Mouse (Mus musculus): Measurements from ENCODE around the gene Nuak1.
A peak's percentile ranks its signal among the peaks of the same experiment; 100 is the strongest.
"Not testable (repeated sequence)": the region's sequence is repeated elsewhere in the genome, so short reads cannot be mapped to it uniquely, and the experiment has no call there.

Gene Nuak1

DNA sequence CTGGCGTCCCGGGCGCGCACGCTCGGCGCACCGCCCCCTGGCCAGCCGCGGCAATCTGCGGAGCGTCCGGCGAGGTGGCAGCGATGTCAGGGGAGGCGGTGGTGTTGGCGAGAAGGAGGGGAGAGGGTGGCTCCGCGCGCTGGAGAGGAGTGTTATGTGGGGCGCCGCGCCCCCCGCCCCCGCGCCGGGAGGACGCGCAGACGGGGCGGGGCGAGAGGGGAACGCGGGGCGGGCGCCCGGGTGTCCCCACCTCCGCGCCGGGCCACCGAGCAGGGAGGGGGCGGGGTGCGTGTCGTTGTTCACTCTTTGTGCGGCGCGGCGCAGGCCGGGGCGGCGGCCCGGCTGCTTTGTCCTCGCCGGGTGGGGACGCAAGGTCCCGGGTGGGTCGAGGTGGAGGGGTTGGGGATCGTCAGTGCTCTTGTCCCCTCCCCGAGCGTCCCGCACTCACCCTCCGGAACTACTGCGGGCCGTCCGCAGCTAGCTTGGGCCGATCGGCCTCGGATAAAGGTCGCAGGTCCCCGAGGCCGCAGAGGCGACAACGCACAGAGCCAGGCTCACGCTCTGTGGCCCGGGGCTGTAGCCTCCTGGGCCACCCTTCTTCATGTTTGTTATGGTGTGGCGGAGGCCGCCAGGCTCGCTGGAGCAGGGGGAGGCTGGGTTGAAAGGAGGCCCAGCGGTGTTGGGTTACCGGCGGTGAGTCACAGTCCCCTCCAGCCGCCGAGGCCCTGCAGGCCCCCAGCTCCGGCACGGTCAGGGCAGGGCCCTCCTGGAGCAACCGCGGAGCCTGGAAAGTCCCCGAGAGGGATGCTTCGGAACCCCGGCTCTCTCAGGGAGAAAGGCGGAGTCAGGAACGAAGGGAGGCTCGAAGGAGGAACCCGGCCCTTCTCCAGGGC lies at the start of gene Nuak1:
Nuak1 (minus strand) TSS at position 57 of the 893 bp plus-strand sequence.
- peak; percentile 75 to 80 for DNase-seq (ENCODE audit: low spot score in 2 of 2)

DNA sequence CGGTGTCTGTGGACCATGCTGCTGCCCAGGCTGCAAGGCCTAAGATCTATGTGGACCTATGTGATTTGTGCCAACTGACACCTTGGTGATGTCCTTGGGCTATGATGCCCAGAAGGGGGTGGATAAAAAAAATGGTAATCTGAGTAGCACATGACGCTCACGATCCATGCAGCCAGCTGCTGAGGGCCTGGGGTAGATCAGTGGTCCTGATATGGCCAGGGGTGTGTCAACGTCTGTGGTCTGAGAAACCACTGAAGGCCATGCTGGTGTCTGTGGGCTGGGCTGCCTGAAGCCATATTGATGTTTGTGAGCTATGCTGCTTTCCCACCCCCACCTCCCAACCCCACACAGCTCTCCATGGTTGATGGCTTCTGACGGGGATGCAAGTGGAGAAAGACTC lies 49.7 kb upstream of the Nuak1 start:
- DNase-seq (ENCODE audit: low spot score in 2 of 2): no peak

DNA sequence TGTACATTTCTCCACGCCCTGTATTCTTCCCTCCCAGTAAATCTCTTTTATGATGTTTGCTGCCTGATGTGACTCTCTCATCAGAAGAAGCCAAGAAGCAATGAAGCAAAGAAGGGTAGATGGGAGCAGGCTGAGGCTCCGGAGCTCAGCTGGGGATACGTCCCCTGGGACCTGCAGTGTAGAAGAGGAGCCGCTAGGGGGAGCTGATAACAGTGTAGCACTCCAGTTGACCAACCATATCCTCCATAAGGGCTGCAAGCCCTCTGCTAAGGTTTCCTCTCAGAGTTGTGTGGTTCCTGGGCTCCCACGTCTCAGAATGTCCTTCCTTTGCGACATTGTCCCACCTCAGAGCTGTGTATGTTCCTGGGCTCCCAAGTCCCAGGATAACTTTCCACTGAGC lies 47.9 kb upstream of the Nuak1 start:
- DNase-seq (ENCODE audit: low spot score in 2 of 2): peak; percentile 32 to 76

DNA sequence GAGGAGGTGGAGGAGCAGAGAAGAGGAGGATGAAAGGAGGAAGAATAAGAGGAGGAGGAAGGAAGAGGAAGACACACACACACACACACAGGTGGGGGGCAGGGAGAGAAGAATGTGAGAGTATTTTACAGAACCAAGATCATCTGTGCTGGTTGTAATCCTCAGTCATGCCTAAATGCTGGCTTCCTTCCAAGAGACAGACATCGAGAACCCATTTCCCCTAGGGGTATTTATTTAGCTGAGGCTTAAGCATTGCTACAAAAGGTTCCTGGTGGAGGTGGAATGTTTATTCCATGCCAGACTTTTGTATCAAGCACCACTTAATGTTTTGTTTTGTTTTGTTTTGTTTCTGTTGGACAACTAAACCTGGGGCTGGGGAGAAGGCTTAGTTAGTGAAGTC lies 44.3 kb upstream of the Nuak1 start:
- DNase-seq (ENCODE audit: low spot score in 2 of 2): no peak

DNA sequence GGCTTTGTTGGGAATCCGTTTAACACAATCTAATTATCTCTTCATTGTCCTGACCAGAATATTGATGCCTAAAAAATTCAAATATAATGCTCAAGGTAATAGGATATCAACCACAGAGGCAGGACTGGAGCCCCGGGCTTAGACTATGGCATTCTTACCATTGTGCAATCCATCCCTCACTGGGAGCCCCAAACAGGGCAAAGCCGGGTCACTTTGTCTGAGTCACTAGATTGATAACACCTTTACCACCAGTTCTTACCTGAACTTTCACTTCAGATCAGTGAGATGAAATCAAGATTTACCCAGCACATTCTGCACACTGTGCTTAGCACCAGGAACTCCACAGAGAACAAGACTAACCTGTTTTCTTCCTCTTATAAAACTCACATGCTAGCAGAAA lies 43.2 kb upstream of the Nuak1 start:
- DNase-seq (ENCODE audit: low spot score in 2 of 2): no peak

DNA sequence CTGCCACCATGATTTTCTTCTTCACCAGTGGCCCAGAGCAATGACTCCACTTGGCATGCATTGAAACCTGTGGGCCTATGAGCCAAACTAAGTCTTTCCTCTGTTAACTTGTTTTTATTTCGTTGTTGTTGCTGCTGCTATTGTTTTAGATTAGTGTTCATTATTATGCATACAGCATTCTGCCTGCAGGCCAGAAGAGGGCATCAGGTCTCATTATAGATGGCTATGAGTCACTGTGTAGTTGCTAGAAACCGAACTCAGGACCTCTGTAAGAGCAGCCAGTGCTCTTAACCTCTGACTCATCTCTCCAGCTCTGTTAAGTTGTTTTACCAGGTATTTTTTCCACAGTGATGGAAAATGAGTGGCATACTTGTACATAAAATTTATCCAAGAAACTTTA lies 42.7 kb upstream of the Nuak1 start:
- no peak for DNase-seq (ENCODE audit: low spot score in 2 of 2)

DNA sequence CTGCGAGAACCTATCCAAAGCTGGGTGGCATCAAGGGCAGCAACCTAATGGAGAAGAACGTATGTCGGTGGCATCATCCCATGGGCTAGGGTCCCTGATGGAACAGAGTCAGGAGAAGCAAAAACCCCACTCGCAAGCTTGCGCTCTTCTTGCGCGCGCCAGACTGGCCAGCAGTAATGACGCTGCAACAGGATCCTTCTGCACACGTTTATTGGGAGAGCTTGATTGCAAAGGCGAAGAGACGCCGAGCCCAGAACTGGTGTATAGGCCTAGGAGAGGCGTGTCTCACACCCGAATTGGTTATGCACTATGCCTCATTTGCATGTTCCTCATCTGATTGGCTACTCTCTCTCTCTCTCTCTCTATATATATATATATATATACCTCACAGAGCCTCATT lies 42.0 kb upstream of the Nuak1 start:
- not testable (repeated sequence) for DNase-seq (ENCODE audit: low spot score in 2 of 2)

DNA sequence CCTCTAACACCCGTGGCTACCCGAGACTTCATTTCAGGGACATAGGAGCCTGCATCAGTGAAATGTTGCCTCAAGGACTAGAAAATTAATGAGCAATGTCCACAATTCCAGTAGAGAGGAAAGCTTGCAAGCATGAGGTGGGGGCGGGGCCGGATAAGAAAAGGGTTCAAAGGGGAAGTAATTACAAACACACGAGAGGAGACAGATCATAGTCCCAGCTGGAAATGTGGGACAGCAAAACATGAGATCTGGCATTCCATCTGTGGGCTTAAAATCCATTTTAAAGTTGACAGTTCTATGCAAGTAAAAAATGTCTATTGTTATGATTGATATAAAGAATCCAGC lies 40.9 kb upstream of the Nuak1 start:
- DNase-seq (ENCODE audit: low spot score in 2 of 2): no peak

DNA sequence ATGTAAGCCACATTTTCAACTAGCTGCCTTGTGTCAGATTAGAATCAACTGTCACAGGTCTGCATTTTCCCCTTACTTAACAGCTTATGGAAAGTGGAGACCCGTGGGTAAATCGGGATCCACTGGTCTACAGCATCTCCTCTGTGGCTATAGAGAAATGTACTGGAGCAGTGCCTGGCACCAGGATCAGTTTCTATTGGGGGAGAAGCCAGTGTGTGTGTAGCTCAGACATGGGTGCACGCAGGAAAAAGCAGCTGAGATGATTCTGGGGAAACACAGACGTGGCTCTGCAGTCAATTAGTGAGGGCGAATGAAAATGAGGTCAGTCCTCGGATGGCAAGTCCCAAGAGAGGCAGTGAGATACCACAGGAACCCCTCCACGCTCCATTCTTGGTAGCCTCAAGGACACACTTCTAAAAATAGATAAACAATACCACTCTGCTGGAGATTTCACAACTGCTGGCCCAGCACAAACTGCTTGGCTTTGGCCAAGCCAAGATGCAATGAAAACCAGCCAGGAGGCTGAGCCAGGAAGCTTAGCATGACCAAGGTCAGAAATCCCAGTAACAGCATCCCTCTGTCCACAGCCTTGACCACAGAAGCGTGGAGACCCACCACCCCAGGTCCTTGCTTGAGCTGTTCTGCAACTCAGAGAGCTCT lies 40.4 kb upstream of the Nuak1 start:
- DNase-seq (ENCODE audit: low spot score in 2 of 2): no peak

DNA sequence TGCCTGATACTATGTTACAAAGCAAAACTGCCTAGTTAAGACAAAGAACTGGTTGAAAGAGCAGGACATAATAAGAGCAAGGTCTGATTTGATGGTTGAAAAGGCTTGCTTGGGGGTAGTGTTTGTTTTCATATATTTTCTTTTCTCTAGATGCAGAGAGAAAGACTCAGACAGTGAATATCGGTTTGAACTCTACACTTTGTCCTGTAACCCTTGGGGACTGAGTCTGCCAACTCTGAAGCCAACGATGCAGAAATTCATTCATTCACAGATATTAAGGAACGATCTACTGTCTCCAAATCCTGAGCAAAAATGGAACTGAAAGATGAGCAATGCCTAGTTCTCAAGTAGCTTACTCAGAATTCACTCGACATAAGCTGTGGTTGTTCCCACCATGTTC lies 39.7 kb upstream of the Nuak1 start:
- no peak for DNase-seq (ENCODE audit: low spot score in 2 of 2)

DNA sequence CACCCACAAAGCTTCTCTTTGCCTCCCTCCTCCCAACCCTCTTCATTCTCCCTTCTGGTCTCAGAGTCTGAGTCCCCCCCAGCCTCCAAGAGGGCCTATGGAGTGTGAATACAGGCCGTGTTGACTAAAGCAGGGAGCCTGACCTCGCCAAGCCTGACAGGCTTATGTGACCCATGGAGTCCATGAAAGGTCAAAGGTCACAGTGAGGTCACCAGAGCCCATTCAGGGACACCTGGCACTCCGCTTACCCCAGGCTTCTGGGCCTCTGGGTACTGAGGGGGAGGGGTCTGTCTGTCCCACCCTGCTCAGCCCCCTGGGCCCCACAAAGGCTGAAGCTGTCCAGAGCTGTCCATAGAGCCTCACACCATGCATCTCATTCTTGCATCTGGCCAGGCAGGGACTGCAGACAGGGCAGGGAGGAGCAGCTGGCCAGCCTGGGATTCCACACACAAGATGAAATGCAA lies 37.2 kb upstream of the Nuak1 start:
- no peak for DNase-seq (ENCODE audit: low spot score in 2 of 2)

DNA sequence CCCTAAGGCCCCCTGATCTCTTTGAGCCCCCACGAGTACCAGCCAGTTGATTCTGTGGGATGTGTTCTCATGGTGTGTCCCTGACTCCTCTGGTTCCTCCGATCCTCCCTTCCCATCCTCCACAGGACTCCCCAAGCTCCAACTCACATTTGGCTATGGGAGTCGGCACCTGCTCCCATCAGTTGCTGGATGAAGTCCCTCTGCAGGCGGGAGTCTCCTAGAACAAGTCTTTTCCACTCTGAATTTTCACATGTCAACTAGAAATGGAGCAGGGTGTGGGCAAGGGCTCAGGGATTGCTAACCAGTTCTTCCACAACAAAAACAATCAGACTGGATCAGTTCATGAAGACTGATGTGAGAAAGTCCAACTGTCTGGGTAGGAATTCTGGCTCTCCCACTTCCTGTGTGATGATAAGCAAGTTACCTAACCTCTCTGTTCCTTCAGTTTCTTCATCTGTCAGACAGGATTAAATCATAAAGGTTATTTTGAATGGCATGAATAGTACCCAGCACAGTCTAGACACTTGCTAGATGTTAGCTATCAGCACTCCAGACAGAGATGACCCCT lies 36.7 kb upstream of the Nuak1 start:
- no peak for DNase-seq (ENCODE audit: low spot score in 2 of 2)

DNA sequence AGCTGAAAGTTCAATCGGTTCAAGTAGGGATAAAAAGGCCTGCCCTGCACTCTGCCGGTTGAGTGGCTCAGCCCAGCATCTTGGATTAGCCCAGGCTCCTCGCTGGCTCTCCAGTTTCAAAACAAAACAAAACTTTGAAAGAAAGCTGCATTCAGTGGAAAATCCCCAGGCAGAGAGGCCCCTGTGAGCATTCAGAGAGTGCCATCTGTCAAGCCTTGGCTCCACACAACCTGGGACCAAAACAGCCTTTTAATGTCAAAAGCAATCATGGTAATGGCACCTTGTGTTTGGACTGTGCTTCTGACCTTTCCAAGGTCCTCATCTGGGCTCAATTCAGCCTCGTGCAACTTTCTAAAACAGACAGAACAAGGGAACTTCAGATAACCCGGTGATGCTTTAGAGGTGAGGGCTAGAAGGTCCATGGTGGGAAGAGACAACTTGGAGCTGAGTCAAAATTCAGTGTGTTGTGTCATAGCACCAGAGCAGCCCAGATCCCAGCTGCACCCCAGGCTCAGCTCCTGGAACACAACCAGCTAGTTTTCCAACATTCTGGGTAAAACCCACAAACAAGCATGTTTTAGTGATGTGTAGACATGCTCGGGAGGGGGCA lies 27.3 kb upstream of the Nuak1 start:
- DNase-seq (ENCODE audit: low spot score in 2 of 2): no peak

DNA sequence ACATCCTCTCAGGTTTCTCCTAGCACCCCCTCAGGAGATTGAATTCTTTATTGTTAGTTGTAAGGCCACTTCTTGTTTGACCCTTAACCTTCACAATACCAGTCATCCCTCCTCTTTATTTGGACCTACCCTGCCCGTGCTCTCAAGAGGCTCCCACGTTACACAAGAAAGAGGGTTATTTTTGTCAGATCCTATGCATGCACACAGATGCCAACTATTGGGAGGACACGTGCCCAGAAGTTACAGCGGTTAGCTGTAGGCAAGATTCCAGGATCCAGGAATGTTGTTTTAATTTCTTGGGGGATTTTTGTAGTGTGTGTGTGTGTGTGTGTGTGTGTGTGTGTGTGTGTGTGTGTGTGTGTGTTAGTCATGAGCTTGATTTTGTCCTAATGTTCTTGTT lies 25.1 kb upstream of the Nuak1 start:
- DNase-seq (ENCODE audit: low spot score in 2 of 2): no peak

DNA sequence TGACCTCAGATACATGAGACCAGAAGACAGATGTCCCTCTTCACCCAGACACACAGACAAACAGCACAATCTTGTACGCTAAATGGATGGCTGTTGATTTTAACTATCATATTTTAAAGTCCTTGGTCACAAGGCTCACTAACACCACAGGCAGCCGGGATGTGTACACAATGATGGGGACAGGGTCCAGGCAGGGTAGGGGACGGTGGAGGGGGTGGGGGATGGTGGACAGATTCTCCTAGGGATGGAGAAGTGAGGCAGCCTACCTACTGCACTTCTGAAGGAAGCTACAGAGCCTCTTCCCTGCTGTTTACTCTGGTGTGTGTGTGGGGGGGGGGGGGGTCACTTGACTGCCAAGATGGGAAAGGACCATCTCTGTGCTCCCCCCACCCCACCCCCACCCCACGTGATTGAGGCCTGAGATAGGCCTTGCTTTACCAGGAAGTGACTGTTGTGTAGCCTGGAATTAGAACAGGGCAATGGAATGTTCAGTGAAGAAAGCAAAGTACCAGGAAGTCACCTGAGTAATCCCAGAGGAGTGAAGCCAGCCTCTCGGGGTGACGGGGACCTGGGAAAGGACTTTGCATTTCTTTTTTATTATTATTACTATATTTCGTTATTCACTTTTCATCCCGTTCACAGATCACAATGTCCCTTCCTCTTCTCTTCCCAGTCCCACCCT lies 20.2 kb upstream of the Nuak1 start:
- no peak for DNase-seq (ENCODE audit: low spot score in 2 of 2)

DNA sequence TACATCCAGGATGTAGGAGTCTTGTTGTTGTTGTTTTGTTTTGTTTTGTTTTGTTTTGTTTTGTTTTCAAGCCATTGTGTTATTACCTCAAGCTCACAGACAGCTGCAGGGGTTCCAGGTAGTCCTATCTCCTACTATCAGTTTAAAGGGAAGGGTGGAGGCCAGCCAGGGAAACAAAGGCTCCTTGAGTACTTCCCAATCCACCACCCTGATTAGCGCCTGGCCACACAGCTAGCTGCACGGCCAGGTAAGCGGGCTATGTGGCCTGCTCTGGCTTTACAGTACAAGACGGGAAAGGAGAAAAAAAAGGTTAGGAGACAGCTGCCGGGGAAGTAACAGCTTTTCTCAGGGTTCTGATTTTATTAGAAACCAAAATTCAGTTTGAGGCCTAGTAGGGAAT lies 17.7 kb upstream of the Nuak1 start:
- no peak for DNase-seq (ENCODE audit: low spot score in 2 of 2)

DNA sequence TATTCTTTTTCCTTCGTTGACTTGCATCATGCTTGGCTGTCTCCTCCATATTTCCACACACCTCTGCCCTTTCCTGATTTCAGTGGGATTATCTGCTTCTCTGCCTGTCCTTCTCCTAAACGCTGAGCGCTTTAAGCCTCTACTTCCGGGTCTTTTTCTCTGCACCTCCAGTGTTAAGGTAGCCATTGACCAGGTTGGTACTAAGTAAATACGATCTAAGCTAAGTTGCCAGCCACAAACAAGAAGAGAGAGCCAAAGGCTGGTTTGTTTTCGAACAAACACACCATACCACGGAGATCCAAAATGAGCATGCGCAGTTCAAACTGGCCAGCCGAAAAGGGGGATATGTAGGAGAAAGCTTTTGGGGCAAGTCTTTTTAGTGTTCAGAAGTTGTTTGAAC lies 17.1 kb upstream of the Nuak1 start:
- DNase-seq (ENCODE audit: low spot score in 2 of 2): no peak

DNA sequence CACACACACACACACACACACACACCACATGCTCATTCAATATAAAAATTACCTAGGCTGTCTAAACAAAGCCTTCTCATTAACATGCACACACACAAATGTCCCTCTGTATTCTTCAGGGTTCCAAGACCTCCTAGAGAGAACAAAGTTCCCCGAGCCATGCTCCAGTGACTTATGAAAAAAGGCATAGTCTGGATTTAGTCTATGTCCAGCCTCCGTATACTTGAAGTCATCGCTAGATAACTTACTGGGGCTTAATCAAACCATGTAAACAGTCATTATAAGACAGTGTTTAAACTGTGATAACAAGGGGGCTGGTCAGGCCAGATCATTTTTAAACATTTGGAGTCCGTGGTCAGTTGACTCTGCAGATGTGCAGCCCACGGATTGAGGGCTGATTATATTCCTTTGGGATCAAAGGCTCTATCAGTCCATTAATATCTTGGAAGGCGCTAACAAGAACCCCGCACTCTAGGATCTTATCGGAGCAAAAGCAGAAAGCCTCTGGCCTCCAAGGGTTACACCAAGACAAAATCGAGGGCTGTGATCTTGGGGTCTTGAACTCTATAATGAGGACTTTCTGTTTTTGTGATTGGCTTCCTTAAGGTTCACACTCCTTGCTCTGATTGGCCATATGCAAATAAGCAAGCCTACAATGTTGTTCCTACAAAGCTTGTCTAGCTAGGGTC lies 16.4 kb upstream of the Nuak1 start:
- DNase-seq (ENCODE audit: low spot score in 2 of 2): no peak

DNA sequence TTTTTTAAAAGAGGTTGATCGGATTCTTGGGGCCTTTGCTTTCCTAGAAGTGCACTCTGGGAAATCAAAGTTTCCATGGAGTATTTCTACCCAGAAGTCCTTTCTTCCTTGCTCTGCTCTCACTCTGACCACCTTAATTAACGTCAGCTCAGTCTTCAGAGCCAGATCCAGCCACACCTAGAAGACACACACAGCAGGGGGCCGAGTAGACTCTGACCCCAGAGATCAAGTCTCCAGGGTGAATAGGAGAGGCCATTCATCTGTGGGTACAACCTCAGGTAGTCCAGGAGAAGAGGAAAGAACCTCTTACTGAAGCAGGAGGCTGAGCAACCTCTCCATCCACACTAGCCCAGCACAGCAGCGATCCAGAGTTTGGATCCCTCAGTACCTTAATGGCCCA lies 11.5 kb upstream of the Nuak1 start:
- DNase-seq (ENCODE audit: low spot score in 2 of 2): no peak

DNA sequence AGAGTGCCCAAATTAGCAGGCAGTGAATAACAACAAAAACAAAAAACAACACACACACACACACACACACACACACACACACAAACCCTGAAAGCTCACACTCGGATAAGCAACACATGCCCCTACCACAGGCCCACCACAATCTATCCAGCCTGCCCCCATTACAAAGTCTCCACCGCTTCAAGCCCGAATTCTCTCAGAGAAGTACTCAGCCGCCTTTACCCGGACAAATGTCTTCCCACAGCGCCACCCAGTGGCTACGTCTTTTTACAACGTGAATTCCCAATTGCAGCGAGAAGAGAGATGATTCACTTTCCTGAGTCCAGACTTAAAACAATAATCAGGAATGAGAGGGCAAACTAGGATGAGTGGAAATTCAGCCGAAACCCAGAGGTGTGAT lies 10.3 kb upstream of the Nuak1 start:
- peak; percentile 39 to 77 for DNase-seq (ENCODE audit: low spot score in 2 of 2)

DNA sequence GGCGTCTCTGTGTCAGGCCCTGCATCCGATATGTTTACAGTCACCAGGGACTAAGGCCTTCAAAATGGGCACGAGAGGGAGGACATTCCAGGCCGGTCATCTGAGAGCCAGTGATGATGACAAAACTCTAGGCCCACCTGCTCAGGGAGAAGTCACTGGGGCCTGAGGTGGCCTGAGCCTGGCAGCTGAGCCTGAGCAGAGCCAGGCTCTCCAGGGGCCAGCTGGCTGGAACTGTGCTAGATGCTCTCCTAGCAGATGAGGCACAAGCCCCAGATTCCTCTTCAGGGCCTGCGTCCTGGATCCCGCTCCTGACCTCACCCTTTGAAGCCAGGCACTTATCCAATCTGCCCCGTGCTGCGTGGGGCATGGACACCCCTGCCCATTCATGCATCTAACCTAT lies 9.3 kb upstream of the Nuak1 start:
- DNase-seq (ENCODE audit: low spot score in 2 of 2): no peak
